Mouse (Mus musculus) activated CD4-positive, CD25-positive, alpha-beta regulatory T cell, adult 4 months (primary cell): Measurements from ENCODE around the gene Runx1. TPM values are rescaled to one million over a fixed set of nuclear protein-coding genes. Genes with fewer than 3 reads are reported as not detected.

ENCODE experiments used
- ATAC-seq: one replicate; pipeline ENCODE4 v1.8.0; 2017
- polyA plus RNA-seq, 2 experiments: library from polyadenylated mRNA; unstranded; fragments of 100-300 nt; shearing (Covaris generic); gene quantifications; one replicate each; pipeline ENCODE4 v1.2.1; 2017

The Runx1 gene
- polyA plus RNA-seq, 2 experiments from 2014 or later, result 30.7 to 37.2 TPM

- peak; percentile 24 for ATAC-seq
These were observed 128.0 kb downstream of the Runx1 start for GRCm38 (mm10) chr16:92697737-92698611.

DNA sequence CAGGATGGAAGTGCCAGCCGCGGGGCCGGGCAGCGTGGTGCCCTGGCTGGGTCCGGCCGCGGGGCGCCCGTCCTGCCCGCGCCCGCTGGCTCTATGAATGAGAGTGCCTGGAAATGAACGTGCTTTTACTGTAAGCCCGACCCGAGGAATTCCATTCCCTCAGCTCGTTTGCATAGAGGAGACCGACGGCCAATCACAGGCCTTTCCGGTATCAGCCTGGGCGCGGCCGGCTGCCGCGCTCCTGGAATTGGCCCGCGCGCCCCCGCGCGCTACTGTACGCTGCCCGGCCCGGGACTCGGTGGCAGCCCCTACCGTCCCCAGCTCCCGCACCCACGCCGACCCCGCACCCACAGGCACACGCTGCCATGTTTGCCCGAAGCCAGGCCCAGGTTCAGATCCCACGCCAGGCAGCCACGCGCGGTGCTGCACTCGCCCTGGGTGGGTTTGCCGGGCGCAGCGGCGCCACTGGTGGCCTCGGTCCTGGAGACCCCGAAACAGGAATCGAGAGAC is 128.7 kb downstream of the Runx1 start:
- ATAC-seq, result peak; percentile 60

GRCm38 (mm10) chr16:92696411-92697015 is 129.4 kb downstream of the Runx1 start:
- ATAC-seq, result peak; percentile 27

DNA sequence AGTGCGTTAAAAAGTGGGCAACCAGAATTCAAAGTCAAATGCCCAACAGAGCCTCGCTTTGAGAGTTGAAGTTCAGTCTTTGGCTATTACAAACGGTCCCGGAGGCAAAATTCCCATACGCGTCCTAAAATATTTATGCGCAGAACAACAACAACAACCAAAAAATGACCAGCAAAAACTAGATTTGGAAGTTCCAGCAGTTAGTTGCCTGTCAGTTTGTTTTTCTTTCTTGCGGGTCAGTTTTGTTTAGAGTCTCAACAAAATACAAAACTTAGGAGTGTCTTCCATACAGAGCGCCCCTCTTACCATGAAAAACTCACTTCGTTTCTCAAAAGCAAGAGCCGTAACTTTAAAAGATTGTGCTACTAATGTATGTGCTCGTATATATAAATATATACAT is 130.0 kb downstream of the Runx1 start:
- no peak for ATAC-seq

GRCm38 (mm10) chr16:92695200-92695921 is 130.6 kb downstream of the Runx1 start:
- ATAC-seq, result no peak

DNA sequence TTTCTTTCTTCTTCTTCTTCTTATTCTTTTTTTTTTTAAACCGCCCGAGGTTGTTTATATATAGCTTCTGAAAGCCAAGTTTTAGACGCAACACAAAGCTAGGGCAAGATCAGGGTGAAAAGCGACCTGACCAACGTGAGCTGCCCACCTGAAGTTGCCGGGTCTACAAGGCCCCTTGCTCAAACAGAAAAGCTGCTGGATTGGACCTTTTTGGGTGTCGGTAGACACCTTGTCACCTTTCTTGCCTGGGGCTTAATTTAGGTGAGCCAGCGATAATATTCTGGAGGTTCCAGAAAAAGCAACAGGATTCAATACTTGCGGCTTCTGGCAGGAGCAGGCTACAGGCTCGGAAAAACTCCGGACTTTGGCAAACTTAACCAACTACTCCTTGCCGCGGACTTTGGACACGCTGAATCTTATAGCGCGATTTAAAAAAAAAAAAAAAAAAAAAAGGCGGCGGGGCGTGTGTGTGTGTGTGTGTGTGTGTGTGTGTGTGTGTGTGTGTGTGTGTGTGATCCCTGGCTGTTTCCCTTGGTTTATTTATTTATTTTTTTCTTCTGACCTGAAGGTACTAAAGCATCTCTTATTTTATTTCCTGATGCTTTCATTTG is 131.3 kb downstream of the Runx1 start:
- ATAC-seq, result no peak

DNA sequence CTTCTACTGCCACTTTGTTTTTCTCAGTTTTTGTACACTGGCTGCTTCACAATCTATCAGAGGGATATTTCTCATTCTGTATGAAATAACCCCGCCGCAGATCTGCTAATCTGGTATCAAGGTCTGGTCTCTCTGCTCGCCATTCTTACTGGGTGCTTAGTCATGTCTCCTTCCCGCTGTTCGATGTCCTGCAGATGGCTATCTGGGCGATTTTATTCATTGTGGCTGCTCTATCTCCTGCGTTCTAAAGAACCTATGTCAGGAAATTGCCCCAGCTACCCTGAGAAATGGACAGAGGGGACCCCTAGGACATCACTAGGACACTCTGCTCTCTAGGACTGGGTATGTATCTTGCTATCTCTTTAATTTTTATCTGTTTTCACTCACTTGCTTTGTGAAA is 135.2 kb downstream of the Runx1 start:
- no peak for ATAC-seq

DNA sequence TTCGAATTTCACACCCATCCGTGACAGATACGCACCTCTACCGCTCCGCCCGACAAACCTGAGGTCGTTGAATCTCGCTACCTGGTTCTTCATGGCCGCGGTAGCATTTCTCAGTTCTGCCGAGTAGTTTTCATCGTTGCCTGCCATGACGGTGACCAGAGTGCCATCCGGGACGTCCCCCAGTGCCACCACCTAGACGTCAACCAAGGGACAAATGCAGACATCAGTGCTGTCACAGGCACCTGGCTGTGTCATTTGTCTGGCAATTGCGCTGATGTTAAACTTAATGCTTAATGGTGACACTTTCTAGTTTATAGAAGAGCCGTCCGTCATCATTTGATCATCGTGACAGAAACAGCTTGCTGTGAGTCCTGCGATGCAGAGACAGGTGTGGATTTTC is 137.0 kb downstream of the Runx1 start:
- no peak for ATAC-seq

DNA sequence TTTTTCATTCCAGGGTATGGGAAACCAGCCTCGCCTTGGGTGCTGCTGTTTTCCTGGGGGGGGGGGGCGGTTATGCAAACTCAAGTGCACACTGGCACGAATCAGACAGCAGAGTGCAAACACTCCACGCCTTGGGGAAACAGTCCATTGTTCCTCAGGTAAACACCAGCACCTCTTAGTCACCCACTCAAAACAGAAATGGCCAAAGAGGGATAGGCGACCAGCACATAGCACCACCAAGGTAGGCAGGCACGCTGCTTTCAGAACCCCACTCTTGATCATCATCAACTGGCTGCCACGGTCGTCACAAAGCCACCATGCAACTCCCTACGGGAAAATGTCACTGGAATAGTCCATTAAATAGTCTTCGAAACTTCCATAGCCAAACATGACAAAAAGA is 139.0 kb downstream of the Runx1 start:
- no peak for ATAC-seq

GRCm38 (mm10) chr16:92685766-92686315 is 140.1 kb downstream of the Runx1 start:
- no peak for ATAC-seq

- no peak for ATAC-seq
These were observed 141.3 kb downstream of the Runx1 start for GRCm38 (mm10) chr16:92684423-92685211.

GRCm38 (mm10) chr16:92676630-92677029 is 149.3 kb downstream of the Runx1 start:
- no peak for ATAC-seq

GRCm38 (mm10) chr16:92675677-92676076 is 150.3 kb downstream of the Runx1 start:
- ATAC-seq, result no peak

- ATAC-seq, result no peak
These were observed 151.0 kb downstream of the Runx1 start for GRCm38 (mm10) chr16:92674916-92675450.

DNA sequence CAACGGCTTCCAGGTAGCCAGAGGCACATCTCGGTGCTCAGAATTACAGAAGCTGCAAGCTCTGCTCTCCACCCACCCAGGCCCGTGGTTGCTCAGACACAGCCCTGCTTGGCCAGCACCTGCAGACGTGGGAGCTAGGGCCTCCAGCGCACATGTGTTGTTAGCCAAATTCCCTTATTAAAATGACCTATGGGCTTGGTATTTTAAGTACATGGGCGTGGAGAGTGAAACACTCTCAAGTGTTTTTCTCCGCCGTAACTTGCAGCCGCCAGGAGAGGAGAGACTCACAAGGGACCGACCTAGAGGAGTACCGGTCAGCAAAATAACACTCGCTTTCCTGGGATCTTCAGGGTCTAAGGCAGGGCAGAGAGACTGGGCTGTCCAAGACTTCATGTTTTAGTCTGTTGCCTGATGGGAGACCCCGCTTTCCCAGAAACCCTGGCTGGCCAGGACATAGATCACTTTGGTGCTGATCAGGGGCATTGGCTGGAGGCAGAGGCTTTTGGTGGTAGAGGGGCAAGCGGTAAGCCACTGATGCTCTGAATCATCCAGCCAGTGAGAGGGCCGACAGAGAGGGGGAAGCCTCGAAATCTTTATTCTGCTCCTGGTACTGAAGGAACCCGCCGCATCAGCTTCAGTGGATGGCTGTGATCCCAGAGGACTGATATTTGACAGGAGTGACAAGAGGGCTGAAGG is 151.7 kb downstream of the Runx1 start:
- no peak for ATAC-seq

- no peak for ATAC-seq
These were observed 157.1 kb downstream of the Runx1 start for GRCm38 (mm10) chr16:92668807-92669206.

- ATAC-seq, result no peak
These were observed 164.2 kb downstream of the Runx1 start for GRCm38 (mm10) chr16:92661757-92662156.

DNA sequence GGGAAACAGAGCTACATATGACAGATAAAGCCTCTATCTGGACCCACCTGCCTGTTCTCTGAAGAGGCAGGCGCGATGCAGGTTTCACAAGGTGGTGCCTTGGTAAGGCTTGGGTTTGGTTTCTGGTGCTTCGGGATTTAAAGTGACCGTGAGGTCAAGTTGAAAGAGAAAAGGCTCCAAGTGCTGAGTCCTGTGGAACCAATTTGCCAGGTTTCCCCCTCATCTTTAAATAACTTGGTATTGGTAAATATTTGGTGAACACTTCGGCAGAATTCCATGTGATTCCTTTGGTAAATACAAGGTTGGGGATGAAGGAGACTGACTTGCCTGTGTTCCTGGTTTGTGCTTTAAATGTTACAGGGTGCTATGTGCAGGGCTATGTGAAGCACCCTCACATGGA is 169.2 kb downstream of the Runx1 start:
- ATAC-seq, result no peak

GRCm38 (mm10) chr16:92654294-92654950 is 171.5 kb downstream of the Runx1 start:
- ATAC-seq, result no peak

DNA sequence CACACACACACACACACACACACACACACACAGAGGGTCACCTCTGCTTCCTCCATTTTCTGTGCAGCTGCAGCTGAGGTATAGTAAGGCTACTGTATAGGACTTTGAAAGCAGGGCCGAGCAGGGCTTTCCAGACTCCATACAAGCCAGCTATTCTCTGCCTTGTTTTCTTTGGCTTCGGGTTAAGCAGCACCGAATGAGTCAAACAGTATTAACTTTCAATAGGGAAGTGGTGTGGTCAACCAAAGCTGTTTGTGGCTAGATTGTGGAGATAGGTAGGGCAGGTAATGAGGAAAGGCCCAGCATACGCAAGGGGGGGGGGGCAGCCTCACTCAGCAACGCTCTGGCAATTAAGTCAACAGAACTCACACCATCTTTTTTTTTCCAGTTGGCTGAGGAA is 172.1 kb downstream of the Runx1 start:
- ATAC-seq, result peak; percentile 86
